8 mouse cellular contexts compared by ENCODE assay signal in the genomic region with DNA sequence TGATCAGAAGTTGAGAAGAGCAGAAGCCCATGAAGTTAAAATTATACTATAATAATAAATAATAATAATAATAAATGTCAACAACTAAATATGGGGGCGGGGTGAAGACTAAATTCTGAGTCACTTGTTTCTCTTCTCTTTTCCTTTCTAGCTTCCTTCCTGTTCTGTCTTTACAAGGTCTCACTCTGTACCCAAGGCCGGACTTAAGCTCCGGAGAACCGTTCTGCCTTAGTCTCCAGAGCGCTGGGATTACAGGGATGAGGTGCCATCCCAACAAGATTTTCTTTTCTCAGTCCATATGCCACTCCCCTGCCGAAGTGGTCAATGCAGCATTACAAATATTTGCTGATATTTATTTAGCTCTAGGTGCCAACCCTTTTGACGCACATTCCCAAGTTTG. TPM values are rescaled to one million over a fixed set of nuclear protein-coding genes. Genes with fewer than 3 reads are reported as not detected.
A peak's percentile ranks its signal among the peaks of the same experiment; 100 is the strongest.
DNase-seq lines count a peak whose midpoint lies in the region; ATAC-seq and TF ChIP-seq lines count a peak whose summit lies in the region.

No protein-coding gene starts in this region.

- H3K9me3 ChIP-seq in heart, embryonic 10.5 days = no peaks in the 10 kb centered on the region
- no peaks in the 10 kb centered on the region for H3K9me3 ChIP-seq in heart, postnatal 0 days (replicated peaks; ENCODE audit: control insufficient read depth, low read length)
- no peaks in the 10 kb centered on the region for H3K9me3 ChIP-seq in lung, embryonic 15.5 days
- H3K9me3 ChIP-seq in stomach, embryonic 14.5 days (ENCODE audit: control insufficient read depth, low read depth, low read length) = no peaks in the 10 kb centered on the region

- no peak for DNase-seq in heart, embryonic 10.5 days (ENCODE audit: low spot score)
- no peak for DNase-seq in heart, postnatal 36 days
- DNase-seq in ZHBTc4 (ENCODE audit: low read depth, low spot score) = peak; percentile 4
- no peak for DNase-seq in heart, postnatal 0 days (ENCODE audit: low spot score)
- no peak for DNase-seq in urinary bladder, postnatal 4 days (ENCODE audit: low spot score in 2 of 2)
- no peak for DNase-seq in yolk sac, embryonic 10.5 days (ENCODE audit: low spot score)

- no peak for TF ChIP-seq EP300 in heart, postnatal 0 days (IDR thresholded peaks at IDR 0.05; ENCODE audit: low read depth)

- H3K27me3 ChIP-seq in heart, embryonic 10.5 days (ENCODE audit: insufficient read depth, poor library complexity, severe bottlenecking) = no peaks in the 10 kb centered on the region
- no peaks in the 10 kb centered on the region for H3K27me3 ChIP-seq in heart, postnatal 0 days (ENCODE audit: control insufficient read depth, insufficient read depth, low read length)
- no peaks in the 10 kb centered on the region for H3K27me3 ChIP-seq in lung, embryonic 15.5 days
- H3K27me3 ChIP-seq in stomach, embryonic 14.5 days (ENCODE audit: control insufficient read depth, insufficient read depth, low read length) = no peaks in the 10 kb centered on the region

- 15% methylated on average over 7 of the region's 7 CpGs for WGBS in heart, embryonic 10.5 days
- 19% methylated on average over 7 of the region's 7 CpGs for WGBS in heart, postnatal 0 days
- WGBS in lung, embryonic 15.5 days = 11% methylated on average over 7 of the region's 7 CpGs
- WGBS in stomach, embryonic 14.5 days = 27% methylated on average over 7 of the region's 7 CpGs

- peak overlapping the region; percentile 95 for H3K4me2 ChIP-seq in heart, postnatal 0 days (ENCODE audit: low read depth, low read length)
- H3K4me2 ChIP-seq in lung, embryonic 15.5 days = peak overlapping the region; percentile 81
- peak overlapping the region; percentile 87 for H3K4me2 ChIP-seq in stomach, embryonic 14.5 days (replicated peaks; ENCODE audit: low read depth, low read length)

- no peaks in the 10 kb centered on the region for H3K4me1 ChIP-seq in heart, embryonic 10.5 days
- H3K4me1 ChIP-seq in heart, postnatal 0 days (ENCODE audit: control insufficient read depth, insufficient read depth) = 0 out of 2 replicates have a peak, but pooled peaks cover 6% of the 10 kb centered on the region
- peaks cover 10% of the 10 kb centered on the region; the same call in 1 of the 2 replicates for H3K4me1 ChIP-seq in lung, embryonic 15.5 days
- peaks cover 3% of the 10 kb centered on the region; the same call in 1 of the 2 replicates for H3K4me1 ChIP-seq in stomach, embryonic 14.5 days (ENCODE audit: control insufficient read depth, insufficient read depth, low read length)

- peak overlapping the region; percentile 91 for H3K27ac ChIP-seq in heart, embryonic 10.5 days
- peak overlapping the region; percentile 82 for H3K27ac ChIP-seq in heart, postnatal 0 days (ENCODE audit: low read depth)
- H3K27ac ChIP-seq in lung, embryonic 15.5 days = no peak overlapping the region
- H3K27ac ChIP-seq in stomach, embryonic 14.5 days (ENCODE audit: low read length) = no peak overlapping the region; the same call in 1 of the 2 replicates

- TF ChIP-seq CTCF in heart, postnatal 0 days (IDR thresholded peaks at IDR 0.05; ENCODE audit: low read depth) = no peak

- no peak for ATAC-seq in heart, postnatal 0 days (ENCODE audit: insufficient read depth, low read depth)
- no peak for ATAC-seq in lung, embryonic 15.5 days (ENCODE audit: borderline replicate concordance, extremely low read depth, low FRiP score, low TSS enrichment)
- ATAC-seq in stomach, embryonic 14.5 days (ENCODE audit: insufficient number of reproducible peaks, insufficient read depth, low FRiP score, low read depth) = no peak

- intact Hi-C loops in heart, postnatal 36 days (cut with DNase I) = loop anchor here (5.0 kb wide), 2 partner anchors 105 to 435 kb away; partner anchors contain the start of gene Pam

- no peaks in the 10 kb centered on the region for H3K36me3 ChIP-seq in heart, embryonic 10.5 days
- no peaks in the 10 kb centered on the region for H3K36me3 ChIP-seq in heart, postnatal 0 days (replicated peaks; ENCODE audit: control insufficient read depth, insufficient read depth, low read length)
- no peaks in the 10 kb centered on the region for H3K36me3 ChIP-seq in lung, embryonic 15.5 days
- H3K36me3 ChIP-seq in stomach, embryonic 14.5 days (ENCODE audit: control insufficient read depth, insufficient read depth, low read length) = no peaks in the 10 kb centered on the region

- H3K9ac ChIP-seq in heart, postnatal 0 days (replicated peaks; ENCODE audit: low read depth, low read length) = peak overlapping the region; percentile 70
- H3K9ac ChIP-seq in lung, embryonic 15.5 days = peak overlapping the region; percentile 71
- peak overlapping the region; percentile 71 for H3K9ac ChIP-seq in stomach, embryonic 14.5 days (replicated peaks; ENCODE audit: low read depth, low read length)

- peak overlapping the region; percentile 94 for H3K4me3 ChIP-seq in heart, embryonic 10.5 days
- H3K4me3 ChIP-seq in heart, postnatal 0 days (ENCODE audit: low read depth, low read length) = peak overlapping the region; percentile 92
- peak overlapping the region; percentile 90 for H3K4me3 ChIP-seq in lung, embryonic 15.5 days
- peak overlapping the region; percentile 83 for H3K4me3 ChIP-seq in stomach, embryonic 14.5 days (ENCODE audit: low read depth, low read length)

RNA-seq across cellular contexts. Expression of gene D1Ertd622e, which starts 0.5 kb away (rescaled TPM):
- 9.3 and 12.1 TPM in 2 replicates for polyA plus RNA-seq in heart, embryonic 10.5 days (2016; fragmentation: Nextera tagmentation; extraction: Ambion mirVana)
- total RNA-seq in heart, postnatal 36 days (2021) = 1 to 10 TPM; 4.6 to 5.1 TPM
- 2.2 and 17.5 TPM in 2 replicates for total RNA-seq in heart, postnatal 0 days (2014; rRNA removed; ENCODE audit: low replicate concordance)
- polyA plus RNA-seq in heart, postnatal 0 days (2015; fragmentation: Nextera tagmentation; extraction: Ambion mirVana) = 4.5 and 5.3 TPM in 2 replicates
- polyA plus RNA-seq in lung, embryonic 15.5 days (2015; fragmentation: Nextera tagmentation; extraction: Ambion mirVana) = 15.9 and 18.6 TPM in 2 replicates
- 16.2 and 19.6 TPM in 2 replicates for polyA plus RNA-seq in stomach, embryonic 14.5 days (2014; fragmentation: Nextera tagmentation; extraction: Ambion mirVana)

Comparison
In these comparisons a context has a peak if more than half of its experiments do, and no peak if none do; other contexts are left out.
1. H3K27ac ChIP-seq: peak in heart, embryonic 10.5 days (single experiment) and heart, postnatal 0 days (single experiment); none in lung, embryonic 15.5 days (single experiment) and stomach, embryonic 14.5 days (single experiment).
2. Peak in every context shown above with its lines, with median percentiles within 50 percentile points of each other: H3K4me3 ChIP-seq, H3K4me2 ChIP-seq and H3K9ac ChIP-seq.